Mouse (Mus musculus) liver, embryonic 11.5 days (tissue): ENCODE data around the gene Gm17662. TPM values are rescaled to one million over a fixed set of nuclear protein-coding genes. Genes with fewer than 3 reads are reported as not detected.

Experiments used
- ATAC-seq: fragments of 200-750 bp; cut with Nextera tagmentation; replicated peaks from 2 replicates; pipeline ENCODE4 v1.8.0; 2017; ENCODE audit warnings: moderate number of reproducible peaks, mild to moderate bottlenecking, moderate TSS enrichment, moderate library complexity; ENCODE audit not compliant: low FRiP score
- DNase-seq: peaks from one replicate; pipeline ENCODE4 v3.0.0-alpha.2; 2017; ENCODE audit warnings: low spot score
- H3K27ac ChIP-seq: fragments of 300-500 bp; sonication (generic); 2 replicates; pipeline ENCODE4 v1.5.1; 2014; ENCODE audit warnings: mild to moderate bottlenecking, low read depth, low read length, control low read depth
- H3K27me3 ChIP-seq: fragments of 300-500 bp; sonication (generic); replicated peaks from 2 replicates; pipeline ENCODE4 v1.6.1; 2014; ENCODE audit warnings: low read length, mixed read lengths; ENCODE audit not compliant: control insufficient read depth, insufficient read depth
- H3K36me3 ChIP-seq: fragments of 300-500 bp; sonication (generic); 2 replicates; pipeline ENCODE4 v1.6.1; 2014; ENCODE audit warnings: mild to moderate bottlenecking, low read length, moderate library complexity, mixed read lengths; ENCODE audit not compliant: control insufficient read depth, insufficient read depth
- H3K4me1 ChIP-seq: fragments of 300-500 bp; sonication (generic); replicated peaks from 2 replicates; pipeline ENCODE4 v1.6.1; 2014; ENCODE audit warnings: low read length, mixed read lengths; ENCODE audit not compliant: control insufficient read depth, insufficient read depth
- H3K4me2 ChIP-seq: fragments of 300-500 bp; sonication (generic); 2 replicates; pipeline ENCODE4 v1.6.1; 2014; ENCODE audit warnings: mild to moderate bottlenecking, control low read depth, moderate library complexity
- H3K4me3 ChIP-seq: fragments of 300-500 bp; sonication (generic); 2 replicates; pipeline ENCODE4 v1.5.1; 2014; ENCODE audit warnings: low read depth, low read length, control low read depth
- H3K9ac ChIP-seq: fragments of 300-500 bp; sonication (generic); 2 replicates; pipeline ENCODE4 v1.6.1; 2014; ENCODE audit warnings: low read depth, low read length, control low read depth
- H3K9me3 ChIP-seq: fragments of 300-500 bp; sonication (generic); 2 replicates; pipeline ENCODE4 v1.6.1; 2016; ENCODE audit warnings: low read length, inconsistent platforms, mixed read lengths; ENCODE audit not compliant: control insufficient read depth
- WGBS: fragments of 180-500 bp; shearing (Covaris S2); extraction: QIAGEN DNeasy Blood & Tissue Kit; methylation state at CpG from one replicate; pipeline ENCODE4 v1.1.7; 2014; 5-methylcytosine and 5-hydroxymethylcytosine counted together
- polyA plus RNA-seq: library from polyadenylated mRNA; unstranded; fragments of >200 nt; fragmentation: Nextera tagmentation; extraction: Ambion mirVana; gene quantifications from 2 replicates; pipeline ENCODE4 v1.2.1, GENCODE M21; 2014

Gm17662 gene
- polyA plus RNA-seq, 1 experiment from 2014 or later: not detected

DNA sequence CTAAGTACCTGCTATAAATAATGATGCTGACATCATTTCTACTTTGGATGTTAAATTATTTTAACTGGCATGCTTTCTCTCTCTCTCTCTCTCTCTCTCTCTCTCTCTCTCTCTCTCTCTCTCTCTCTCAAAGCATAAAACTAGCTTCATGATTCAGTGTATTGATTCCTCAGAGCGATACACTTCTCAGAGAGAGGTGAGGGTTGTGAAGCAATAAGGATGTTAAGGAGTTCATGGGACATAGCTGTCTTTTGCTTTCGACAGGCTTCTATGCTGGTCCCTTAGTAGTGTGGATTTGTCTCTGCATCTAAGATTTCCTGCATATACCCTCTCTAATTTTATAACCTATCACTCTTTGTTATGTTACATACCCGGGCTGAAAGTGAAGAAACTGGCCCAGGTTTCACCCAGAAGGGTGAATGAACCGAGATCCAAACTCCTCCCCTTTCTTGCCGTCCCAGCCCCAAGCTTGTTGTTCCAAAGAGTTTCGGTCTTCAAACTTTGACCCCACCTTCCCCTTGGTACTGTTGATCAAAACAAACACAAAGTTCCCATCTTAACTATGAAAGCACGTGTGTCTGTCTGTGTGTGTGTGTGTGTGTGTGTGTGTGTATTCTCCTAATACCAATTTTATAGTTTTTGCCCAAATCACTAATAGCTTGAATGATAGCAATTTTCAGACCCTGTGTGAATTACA, 32.6 kb upstream of the Gm17662 start:
- H3K27ac ChIP-seq: no peak overlapping the region
- no peak overlapping the region for H3K4me2 ChIP-seq
- no peak for DNase-seq
- H3K27me3 ChIP-seq: no peaks in the 10 kb centered on the region
- no peak overlapping the region for H3K9ac ChIP-seq
- no peaks in the 10 kb centered on the region for H3K4me1 ChIP-seq
- H3K4me3 ChIP-seq: no peak overlapping the region
- H3K36me3 ChIP-seq: no peaks in the 10 kb centered on the region; the same call in 1 of the 2 replicates
- 71% methylated on average over 7 of the region's 7 CpGs for WGBS
- no peaks in the 10 kb centered on the region for H3K9me3 ChIP-seq
- ATAC-seq: no peak

DNA sequence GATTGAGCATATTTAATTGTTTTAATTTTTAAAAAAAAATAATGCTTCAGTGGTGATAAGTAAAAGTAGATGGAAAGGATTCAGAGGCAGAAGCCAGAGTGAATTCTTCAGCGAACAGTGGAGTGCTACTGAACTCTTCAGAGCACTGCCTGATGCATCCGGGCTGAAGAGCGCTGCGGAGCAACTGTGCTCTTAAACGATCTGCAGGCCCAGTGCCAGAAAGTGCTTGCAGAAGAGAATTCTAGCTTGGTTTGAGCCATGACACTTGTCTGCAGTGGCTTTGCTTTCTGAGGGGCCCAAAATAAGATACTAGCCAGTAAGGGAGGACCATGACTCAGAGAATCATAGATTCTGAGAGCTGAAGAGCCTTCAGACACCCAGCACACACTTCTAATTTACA, 28.2 kb upstream of the Gm17662 start:
- DNase-seq (no peak), ATAC-seq (no peak)
- Histone ChIP-seq H3K4me3 (no peak overlapping the region), H3K9ac (no peak overlapping the region), H3K27me3 (no peaks in the 10 kb centered on the region), H3K36me3 (no peaks in the 10 kb centered on the region), H3K4me2 (no peak overlapping the region), H3K4me1 (no peaks in the 10 kb centered on the region), H3K9me3 (no peaks in the 10 kb centered on the region), H3K27ac (no peak overlapping the region)
- 71% methylated on average over 5 of the region's 5 CpGs for WGBS

DNA sequence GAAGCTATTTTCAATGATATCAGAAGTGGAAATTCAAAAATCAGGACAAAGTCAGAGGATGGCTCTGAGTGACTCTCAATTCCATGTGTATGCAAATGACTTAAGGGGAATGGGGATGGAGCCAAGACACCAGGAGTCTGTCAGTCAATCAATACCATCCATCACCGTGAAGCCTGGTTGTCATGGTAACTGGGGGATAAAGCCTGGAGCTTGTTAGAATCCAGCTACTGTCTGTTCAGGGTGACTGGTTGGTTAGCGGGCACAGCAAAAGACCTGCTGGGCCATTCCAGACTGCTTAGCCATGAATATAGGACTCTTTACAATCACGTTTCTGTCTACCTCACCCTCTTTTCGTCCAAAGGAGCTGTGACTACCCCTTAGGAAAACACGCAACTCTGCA, 22.0 kb upstream of the Gm17662 start:
- Histone ChIP-seq H3K27me3 (no peaks in the 10 kb centered on the region), H3K4me2 (no peak overlapping the region), H3K27ac (no peak overlapping the region), H3K4me3 (no peak overlapping the region), H3K36me3 (no peaks in the 10 kb centered on the region), H3K4me1 (no peaks in the 10 kb centered on the region), H3K9me3 (no peaks in the 10 kb centered on the region), H3K9ac (no peak overlapping the region)
- ATAC-seq (no peak), DNase-seq (no peak)
- whole genome bisulfite sequencing: 63% methylated on average over 5 of the region's 5 CpGs

DNA sequence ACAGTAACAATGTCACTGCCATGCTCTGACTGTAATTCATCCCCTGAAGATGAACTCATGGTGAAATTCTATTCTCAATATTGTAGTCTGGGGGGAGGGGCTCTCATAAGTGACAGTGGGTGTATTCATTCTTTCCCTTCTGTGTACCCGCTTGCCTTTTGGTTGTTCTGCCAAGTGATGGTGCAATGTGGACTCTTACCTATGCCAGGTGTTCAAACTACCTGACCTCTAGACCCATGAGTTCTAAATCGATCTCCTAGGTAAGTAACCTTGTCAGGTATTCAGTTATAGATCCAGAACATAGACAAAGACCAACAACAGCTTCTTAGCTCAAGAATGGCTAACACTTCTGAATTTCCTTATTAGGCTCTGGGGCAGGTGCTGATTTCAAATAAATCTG, 18.8 kb upstream of the Gm17662 start:
- Histone ChIP-seq H3K4me1 (no peaks in the 10 kb centered on the region), H3K4me2 (no peak overlapping the region), H3K27me3 (no peaks in the 10 kb centered on the region), H3K27ac (no peak overlapping the region), H3K4me3 (no peak overlapping the region), H3K36me3 (no peaks in the 10 kb centered on the region), H3K9ac (no peak overlapping the region), H3K9me3 (no peaks in the 10 kb centered on the region)
- no peak for DNase-seq
- no peak for ATAC-seq
- WGBS: 76% methylated on average over 2 of the region's 2 CpGs

DNA sequence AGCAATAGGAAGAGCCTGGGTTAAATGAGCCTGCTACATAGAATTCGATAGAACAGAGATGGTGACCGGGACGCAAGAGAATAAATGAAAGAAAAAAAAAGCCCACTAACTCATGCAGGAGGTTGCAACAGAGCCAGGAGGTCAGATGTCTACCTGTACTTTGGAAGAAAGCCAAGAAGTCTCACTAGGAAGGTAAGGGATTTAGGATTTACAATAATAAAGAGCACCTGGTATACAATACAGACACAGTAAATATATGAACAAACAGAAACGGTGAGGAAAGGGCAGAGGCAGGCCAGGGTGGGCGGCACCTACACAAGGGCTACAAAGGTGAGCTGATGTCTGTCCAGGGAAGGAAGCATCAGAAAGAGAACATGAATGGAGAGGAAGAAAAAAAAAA, 14.9 kb upstream of the Gm17662 start:
- H3K27me3 ChIP-seq: no peaks in the 10 kb centered on the region
- no peak overlapping the region for H3K27ac ChIP-seq
- 93% methylated on average over 5 of the region's 5 CpGs for WGBS
- H3K9ac ChIP-seq: no peak overlapping the region
- DNase-seq: no peak
- no peak overlapping the region for H3K4me2 ChIP-seq
- no peaks in the 10 kb centered on the region for H3K9me3 ChIP-seq
- ATAC-seq: no peak
- no peak overlapping the region for H3K4me3 ChIP-seq
- no peaks in the 10 kb centered on the region for H3K4me1 ChIP-seq
- H3K36me3 ChIP-seq: no peaks in the 10 kb centered on the region

DNA sequence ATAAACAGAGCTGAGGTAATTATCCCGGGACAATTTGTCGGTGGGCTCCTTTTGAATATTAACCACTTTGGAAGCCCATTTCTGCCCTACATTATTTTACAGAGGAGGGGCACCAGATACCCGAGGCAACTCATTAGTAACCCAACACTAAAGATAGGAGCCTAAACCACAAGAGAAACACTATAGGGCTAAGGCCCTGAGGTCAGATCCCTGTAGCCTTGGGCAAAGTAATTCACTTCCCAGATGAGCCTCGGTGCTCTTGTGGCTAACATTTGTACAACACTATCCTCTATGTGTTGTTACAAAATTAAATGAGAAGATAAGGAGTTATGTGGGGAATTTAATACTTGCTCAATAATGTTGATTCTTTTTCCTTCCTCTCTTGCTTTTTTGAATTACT, 13.6 kb upstream of the Gm17662 start:
- ATAC-seq (no peak), DNase-seq (no peak)
- Histone ChIP-seq H3K27ac (no peak overlapping the region), H3K4me2 (no peak overlapping the region), H3K4me3 (no peak overlapping the region), H3K27me3 (no peaks in the 10 kb centered on the region), H3K9ac (no peak overlapping the region), H3K4me1 (no peaks in the 10 kb centered on the region), H3K9me3 (no peaks in the 10 kb centered on the region), H3K36me3 (no peaks in the 10 kb centered on the region)
- WGBS: 63% methylated on average over 4 of the region's 4 CpGs

DNA sequence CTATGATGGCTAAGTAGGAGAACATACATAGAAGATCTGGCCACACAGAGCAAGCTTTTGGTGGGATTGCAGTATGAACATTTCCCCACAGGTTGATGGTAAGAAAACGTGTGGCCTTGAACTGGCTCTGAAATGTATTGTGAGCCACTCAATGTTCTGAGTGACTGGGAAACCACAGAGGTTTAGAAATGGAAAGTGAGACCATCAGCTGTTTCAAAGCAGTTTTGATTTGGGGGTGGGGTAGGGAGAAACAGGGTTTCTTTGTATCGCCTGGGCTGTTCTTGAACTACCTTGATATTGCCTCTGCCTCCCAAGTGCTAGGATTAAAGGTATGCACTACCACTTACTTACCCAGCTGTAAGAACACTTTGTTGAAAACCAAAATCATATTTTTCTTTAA, 1.9 kb upstream of the Gm17662 start:
- no peaks in the 10 kb centered on the region for H3K36me3 ChIP-seq
- H3K4me3 ChIP-seq: no peak overlapping the region
- no peak overlapping the region for H3K27ac ChIP-seq
- H3K4me1 ChIP-seq: no peaks in the 10 kb centered on the region
- no peak overlapping the region for H3K9ac ChIP-seq
- no peaks in the 10 kb centered on the region for H3K9me3 ChIP-seq
- DNase-seq (no peak), ATAC-seq (no peak)
- 70% methylated on average over 2 of the region's 2 CpGs for WGBS
- H3K4me2 ChIP-seq: no peak overlapping the region
- H3K27me3 ChIP-seq: no peaks in the 10 kb centered on the region

DNA sequence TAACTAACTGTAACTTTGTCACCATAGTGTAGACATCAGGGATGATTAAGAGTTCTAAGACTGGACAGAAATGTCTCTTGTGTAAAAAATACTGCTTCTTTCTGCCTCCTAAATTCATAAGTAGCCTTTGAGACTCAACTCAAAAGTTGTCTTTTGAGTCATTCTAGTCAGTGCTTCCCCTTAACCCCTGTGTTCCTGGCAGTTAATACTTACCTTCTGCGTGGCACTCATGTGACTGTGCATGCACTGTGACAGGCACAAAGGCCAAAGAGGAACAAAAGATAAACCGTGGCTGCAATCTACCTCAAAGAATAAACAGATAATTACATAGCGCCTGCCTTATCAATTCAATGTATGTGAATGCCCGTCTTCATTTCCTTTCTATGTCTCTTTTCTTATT, 694 bp downstream of the Gm17662 start:
- no peaks in the 10 kb centered on the region for H3K27me3 ChIP-seq
- H3K4me3 ChIP-seq: no peak overlapping the region
- 59% methylated on average over 4 of the region's 4 CpGs for WGBS
- ATAC-seq (no peak), DNase-seq (no peak)
- H3K4me1 ChIP-seq: no peaks in the 10 kb centered on the region
- no peaks in the 10 kb centered on the region for H3K9me3 ChIP-seq
- H3K4me2 ChIP-seq: no peak overlapping the region
- no peak overlapping the region for H3K27ac ChIP-seq
- H3K9ac ChIP-seq: no peak overlapping the region
- H3K36me3 ChIP-seq: no peaks in the 10 kb centered on the region

DNA sequence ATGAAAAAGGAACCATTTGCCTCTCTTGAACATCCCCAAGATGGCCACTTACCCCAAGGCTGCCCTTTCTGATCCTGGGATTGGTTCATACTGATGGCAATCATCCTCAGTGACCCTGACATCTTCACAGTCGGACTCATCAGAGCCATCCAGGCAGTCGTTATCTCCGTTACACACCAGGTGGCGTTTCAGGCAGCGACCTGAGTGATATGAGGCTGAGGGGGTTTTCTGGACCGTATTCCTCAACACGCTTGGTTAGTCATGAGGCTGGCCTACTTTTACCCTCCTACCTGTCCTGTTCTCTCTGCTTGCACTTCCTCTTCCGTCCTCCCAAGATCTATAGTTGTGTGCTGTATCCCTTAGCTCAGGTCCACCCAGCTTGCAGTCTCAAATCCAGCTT, 4.1 kb downstream of the Gm17662 start:
- Histone ChIP-seq H3K36me3 (no peaks in the 10 kb centered on the region), H3K4me2 (no peak overlapping the region), H3K4me3 (no peak overlapping the region), H3K27ac (no peak overlapping the region), H3K9me3 (no peaks in the 10 kb centered on the region), H3K27me3 (no peaks in the 10 kb centered on the region), H3K4me1 (no peaks in the 10 kb centered on the region), H3K9ac (no peak overlapping the region)
- no peak for DNase-seq
- no peak for ATAC-seq
- 77% methylated on average over 8 of the region's 8 CpGs for WGBS
